Mouse (Mus musculus) hindbrain, embryonic 14.5 days (tissue): ENCODE measurements around the gene Fgfr2. TPM values are rescaled to one million over a fixed set of nuclear protein-coding genes. Genes with fewer than 3 reads are reported as not detected.

Experiments used
- ATAC-seq: fragments of 200-750 bp; cut with Nextera tagmentation; 2 replicates; pipeline ENCODE4 v1.8.0; 2017; ENCODE audit warnings: moderate number of reproducible peaks, mild to moderate bottlenecking, moderate TSS enrichment, moderate library complexity; ENCODE audit not compliant: low FRiP score
- DNase-seq: peaks from one replicate; pipeline ENCODE4 v3.0.0-alpha.2; 2015; ENCODE audit warnings: low spot score
- H3K27ac ChIP-seq: fragments of 300-500 bp; sonication (generic); 2 replicates; pipeline ENCODE4 v1.5.1; 2014; ENCODE audit warnings: mild to moderate bottlenecking, moderate library complexity
- H3K27me3 ChIP-seq: fragments of 300-500 bp; sonication (generic); 2 replicates; pipeline ENCODE4 v1.6.1; 2014; ENCODE audit warnings: mild to moderate bottlenecking, low read length, mixed read lengths; ENCODE audit not compliant: control insufficient read depth, insufficient read depth
- H3K36me3 ChIP-seq: fragments of 300-500 bp; sonication (generic); replicated peaks from 2 replicates; pipeline ENCODE4 v1.6.1; 2014; ENCODE audit not compliant: control insufficient read depth, insufficient read depth
- H3K4me1 ChIP-seq: fragments of 300-500 bp; sonication (generic); replicated peaks from 2 replicates; pipeline ENCODE4 v1.6.1; 2014; ENCODE audit warnings: antibody characterized with exemption, low read length, mixed read lengths; ENCODE audit not compliant: control insufficient read depth, insufficient read depth
- H3K4me2 ChIP-seq: fragments of 300-500 bp; sonication (generic); replicated peaks from 2 replicates; pipeline ENCODE4 v1.6.1; 2014; ENCODE audit warnings: mild to moderate bottlenecking, moderate library complexity
- H3K4me3 ChIP-seq: fragments of 300-500 bp; sonication (generic); replicated peaks from 2 replicates; pipeline ENCODE4 v1.5.1; 2014; ENCODE audit warnings: mild to moderate bottlenecking, low read length
- H3K9ac ChIP-seq: fragments of 300-500 bp; sonication (generic); 2 replicates; pipeline ENCODE4 v1.6.1; 2014
- H3K9me3 ChIP-seq: fragments of 300-500 bp; sonication (generic); 2 replicates; pipeline ENCODE4 v1.6.1; 2016; ENCODE audit warnings: low read length; ENCODE audit not compliant: control insufficient read depth
- WGBS: fragments of 180-500 bp; shearing (Covaris S2); extraction: QIAGEN DNeasy Blood & Tissue Kit; methylation state at CpG from one replicate; pipeline ENCODE4 v1.1.7; 2014; 5-methylcytosine and 5-hydroxymethylcytosine counted together
- polyA plus RNA-seq: library from polyadenylated mRNA; unstranded; fragments of >200 nt; fragmentation: Nextera tagmentation; extraction: Ambion mirVana; gene quantifications from 2 replicates; pipeline ENCODE4 v1.2.1, GENCODE M21; 2014

Gene Fgfr2
- polyA plus RNA-seq, 1 experiment from 2014 or later, result 43.5 TPM

DNA sequence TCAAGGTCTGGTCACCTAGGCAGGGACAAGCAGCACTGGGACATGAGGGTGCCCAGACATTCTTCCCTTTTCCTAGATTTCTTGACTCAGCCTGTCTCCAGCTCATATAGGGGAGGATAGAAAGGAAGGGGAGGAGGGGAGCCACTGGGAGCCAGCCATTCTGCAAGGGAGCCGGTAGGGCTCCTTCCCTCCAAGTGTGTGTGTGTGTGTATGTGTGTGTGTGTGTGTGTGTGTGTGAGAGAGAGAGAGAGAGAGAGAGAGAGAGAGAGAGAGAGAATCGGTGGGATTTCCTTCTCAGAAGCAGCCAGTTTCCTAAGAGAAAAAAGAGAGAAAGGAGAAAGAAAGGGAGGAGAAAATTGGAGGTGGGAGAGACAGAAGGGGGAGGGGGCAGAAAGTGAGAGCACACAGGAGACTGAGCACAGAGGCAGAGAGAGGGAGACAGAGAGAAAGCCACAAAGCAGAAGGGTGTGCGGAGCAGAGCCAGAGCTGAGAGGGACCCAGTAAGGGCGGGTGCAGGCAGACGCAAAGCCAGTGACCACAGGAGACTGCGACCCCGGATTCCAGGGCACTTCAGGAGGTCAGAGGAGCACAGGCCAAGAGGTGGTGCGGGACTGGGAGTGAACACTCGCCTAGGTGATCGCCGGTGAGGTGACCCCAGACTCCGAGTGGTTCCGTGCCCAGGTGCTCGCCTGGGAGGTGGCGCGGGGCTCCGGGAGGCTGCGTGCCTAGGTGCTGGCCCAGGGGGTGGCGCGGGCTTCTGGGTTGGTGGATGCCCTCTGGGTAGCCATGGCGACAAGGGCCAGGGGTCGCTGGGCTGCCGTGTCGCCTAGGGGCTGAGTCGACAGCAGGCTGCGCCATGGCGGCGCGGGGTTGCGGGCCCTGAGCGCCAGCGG lies 1156.9 kb downstream of the Fgfr2 start, which contains the start of gene Gpr26:
Gene Gpr26 (plus strand): TSS at position 438 of the 893 bp plus-strand sequence.
- H3K36me3 ChIP-seq, result no peaks in the 10 kb centered on the region
- H3K27me3 ChIP-seq, result peaks cover 31% of the 10 kb centered on the region
- peak; percentile 39 for DNase-seq
- H3K9me3 ChIP-seq, result no peaks in the 10 kb centered on the region
- peak within 1 kb of the TSS; percentile 64 for H3K4me3 ChIP-seq
- under 1% methylated on average over 27 of the region's 32 CpGs for WGBS
- H3K9ac ChIP-seq, result peak within 1 kb of the TSS; percentile 88
- H3K4me1 ChIP-seq, result peaks cover 15% of the 10 kb centered on the region; the same call in 1 of the 2 replicates
- ATAC-seq, result peak; percentile 77
- peak within 1 kb of the TSS; percentile 83 for H3K4me2 ChIP-seq
- H3K27ac ChIP-seq, result peak within 1 kb of the TSS; percentile 85

DNA sequence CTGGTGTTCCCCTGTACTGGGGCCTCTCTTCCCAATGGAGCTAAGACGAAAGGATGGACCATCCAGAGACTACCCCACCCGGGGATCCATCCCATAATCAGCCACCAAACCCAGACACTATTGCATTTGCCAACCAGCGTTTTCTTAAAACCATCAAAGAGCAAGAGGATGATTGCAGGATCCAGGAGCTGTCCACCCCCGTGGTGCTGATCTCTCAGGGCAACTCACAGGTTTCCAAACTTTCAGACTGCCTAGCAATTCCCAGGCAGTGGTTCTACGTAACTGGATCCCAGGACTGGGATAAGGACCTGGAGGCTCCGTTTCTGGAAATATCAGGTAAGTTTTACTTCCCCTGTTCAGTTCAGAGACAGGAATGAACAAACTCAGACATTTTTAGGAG lies 1162.6 kb downstream of the Fgfr2 start:
- Histone ChIP-seq H3K9ac (no peak overlapping the region), H3K27me3 (peaks cover 9% of the 10 kb centered on the region; the same call in 1 of the 2 replicates), H3K4me2 (no peak overlapping the region), H3K4me1 (no peaks in the 10 kb centered on the region), H3K4me3 (no peak overlapping the region), H3K27ac (no peak overlapping the region), H3K36me3 (no peaks in the 10 kb centered on the region), H3K9me3 (no peaks in the 10 kb centered on the region)
- ATAC-seq, result no peak
- WGBS, result 33% methylated on average over 6 of the region's 6 CpGs
- peak; percentile 42 for DNase-seq

DNA sequence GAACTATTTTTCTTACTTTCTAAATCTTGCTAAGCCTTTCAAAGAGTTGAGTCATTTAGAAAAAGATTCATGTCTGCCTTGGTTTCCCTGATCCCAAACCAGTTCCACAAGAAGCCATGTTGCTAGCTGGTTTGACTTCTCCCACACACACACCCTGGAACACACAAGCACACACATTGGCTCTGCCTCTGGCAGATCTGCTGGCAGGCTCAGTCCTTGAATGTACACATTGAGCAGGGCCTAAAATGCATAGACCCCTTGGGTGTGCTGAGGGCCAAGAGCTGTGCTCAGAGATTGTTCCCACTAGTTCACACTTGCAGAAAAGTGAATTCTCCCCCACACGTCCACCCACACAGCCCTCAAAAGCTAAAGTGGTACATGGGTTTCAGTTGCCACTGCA lies 1164.4 kb downstream of the Fgfr2 start:
- Histone ChIP-seq H3K27ac (no peak overlapping the region), H3K9me3 (no peaks in the 10 kb centered on the region), H3K36me3 (no peaks in the 10 kb centered on the region), H3K27me3 (no peaks in the 10 kb centered on the region), H3K4me1 (no peaks in the 10 kb centered on the region), H3K4me3 (no peak overlapping the region), H3K9ac (no peak overlapping the region), H3K4me2 (no peak overlapping the region)
- ATAC-seq (no peak), DNase-seq (no peak)
- 75% methylated on average over 1 of the region's 1 CpGs for WGBS

DNA sequence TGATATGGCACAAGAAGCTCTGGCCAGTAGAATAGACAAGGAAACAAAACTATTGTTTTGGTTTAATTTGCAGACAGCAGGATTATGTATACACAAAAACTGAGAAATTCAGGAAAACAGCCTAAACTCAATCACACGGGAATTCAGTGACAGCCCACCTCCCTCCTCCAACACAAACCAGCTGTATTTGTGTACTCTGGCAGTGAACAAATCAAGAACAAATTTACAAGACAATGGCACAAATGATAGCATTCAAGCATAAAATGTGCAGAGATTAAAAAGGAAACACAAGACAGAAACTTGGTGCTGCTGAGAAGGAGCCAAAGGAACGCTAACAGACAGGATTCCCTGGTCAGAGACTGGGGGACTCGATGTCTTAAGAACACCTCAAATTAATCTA lies 1169.7 kb downstream of the Fgfr2 start:
- Histone ChIP-seq H3K9me3 (no peaks in the 10 kb centered on the region), H3K4me3 (no peak overlapping the region), H3K27ac (no peak overlapping the region), H3K36me3 (no peaks in the 10 kb centered on the region), H3K4me2 (no peak overlapping the region), H3K9ac (no peak overlapping the region), H3K27me3 (no peaks in the 10 kb centered on the region), H3K4me1 (0 out of 2 replicates have a peak, but pooled peaks cover 3% of the 10 kb centered on the region)
- ATAC-seq, result no peak
- DNase-seq, result no peak
- whole genome bisulfite sequencing, result 46% methylated on average over 3 of the region's 3 CpGs

DNA sequence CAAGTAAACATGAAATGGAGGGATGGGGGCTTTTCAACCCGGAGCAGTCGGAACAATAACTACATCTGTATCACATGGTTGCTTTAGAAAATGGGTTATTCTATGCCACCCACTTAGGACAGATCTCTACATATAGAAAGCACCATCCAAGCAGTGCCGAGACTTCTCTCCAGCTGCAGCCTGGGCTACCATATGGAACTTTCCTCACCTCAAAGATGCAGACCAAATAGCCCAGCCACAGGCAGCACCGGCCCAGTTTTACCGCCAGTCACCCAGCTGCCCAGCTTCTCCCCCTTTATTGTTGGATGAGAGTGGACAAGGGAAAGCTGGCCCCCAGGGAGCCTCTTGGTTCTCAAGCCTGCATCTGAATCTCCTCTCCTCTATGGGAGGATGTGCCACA lies 1172.0 kb downstream of the Fgfr2 start:
- Histone ChIP-seq H3K4me3 (no peak overlapping the region), H3K9ac (no peak overlapping the region), H3K4me1 (0 out of 2 replicates have a peak, but pooled peaks cover 3% of the 10 kb centered on the region), H3K4me2 (no peak overlapping the region), H3K9me3 (no peaks in the 10 kb centered on the region), H3K27me3 (no peaks in the 10 kb centered on the region), H3K27ac (no peak overlapping the region), H3K36me3 (no peaks in the 10 kb centered on the region)
- DNase-seq (no peak), ATAC-seq (no peak)
- WGBS, result 74% methylated on average over 5 of the region's 5 CpGs

DNA sequence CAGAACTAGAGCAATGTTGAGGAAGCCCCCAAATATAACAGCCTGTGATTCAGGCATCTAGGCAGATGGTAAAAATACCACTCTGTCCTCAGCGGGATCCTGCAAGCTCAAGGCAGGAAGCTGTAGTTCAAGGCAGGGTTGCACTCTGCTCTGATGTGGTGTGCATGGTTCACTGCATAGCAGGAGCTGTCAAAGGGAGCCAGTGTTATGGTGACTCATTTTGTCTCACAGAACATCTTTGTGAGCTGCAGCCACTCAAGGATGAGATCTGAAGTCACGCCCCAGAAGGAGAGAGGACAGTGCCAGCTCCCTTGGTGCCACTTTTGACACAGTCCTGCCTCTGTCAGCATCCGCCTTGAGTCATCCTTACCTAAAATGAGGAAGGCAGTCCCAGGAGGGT lies 1185.5 kb downstream of the Fgfr2 start:
- no peak overlapping the region for H3K4me3 ChIP-seq
- H3K4me2 ChIP-seq, result no peak overlapping the region
- H3K36me3 ChIP-seq, result no peaks in the 10 kb centered on the region
- H3K9ac ChIP-seq, result no peak overlapping the region
- H3K4me1 ChIP-seq, result no peaks in the 10 kb centered on the region
- WGBS, result 83% methylated on average over 3 of the region's 3 CpGs
- H3K27ac ChIP-seq, result no peak overlapping the region
- peaks cover 6% of the 10 kb centered on the region; the same call in 1 of the 2 replicates for H3K9me3 ChIP-seq
- H3K27me3 ChIP-seq, result no peaks in the 10 kb centered on the region
- ATAC-seq (no peak), DNase-seq (no peak)

DNA sequence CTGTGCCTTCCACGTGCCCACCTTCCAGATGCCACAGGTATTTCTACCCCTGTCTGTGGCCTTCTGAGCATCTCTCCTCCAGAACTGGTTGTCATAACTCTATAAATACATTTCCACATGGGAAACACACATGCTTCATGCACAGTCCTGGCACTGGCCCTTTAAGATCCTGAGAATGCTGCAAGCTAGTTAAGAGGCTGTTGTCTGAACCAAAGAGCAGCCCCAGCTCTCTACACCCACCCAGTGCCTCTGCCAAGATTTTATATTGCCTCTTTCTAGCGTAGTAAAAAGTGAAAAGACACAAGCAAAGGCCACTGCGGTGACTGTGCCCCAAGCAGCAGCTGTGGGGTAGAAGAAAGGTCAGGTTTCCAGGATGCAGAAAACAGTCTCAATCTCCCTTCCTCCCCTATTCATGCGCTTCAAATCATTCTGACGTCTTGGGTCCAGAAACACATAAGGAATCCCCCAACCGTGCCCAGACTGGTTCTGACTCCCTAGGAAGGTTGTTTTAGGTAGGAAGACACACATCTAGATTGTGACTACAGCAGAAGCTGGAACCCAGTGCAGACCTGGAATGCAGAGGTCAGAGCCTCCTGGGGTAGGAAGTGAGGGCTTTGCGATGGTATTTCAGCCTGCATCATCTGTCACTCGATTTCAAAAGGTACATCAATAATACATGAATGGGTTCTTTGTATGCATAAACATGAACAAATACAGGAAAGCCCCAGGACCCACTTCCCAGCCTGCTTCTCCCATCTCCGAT lies 1195.7 kb downstream of the Fgfr2 start:
- H3K9me3 ChIP-seq, result no peaks in the 10 kb centered on the region
- H3K9ac ChIP-seq, result no peak overlapping the region
- WGBS, result 23% methylated on average over 9 of the region's 9 CpGs
- no peak overlapping the region for H3K4me3 ChIP-seq
- no peak overlapping the region for H3K4me2 ChIP-seq
- H3K27ac ChIP-seq, result no peak overlapping the region
- DNase-seq (no peak), ATAC-seq (no peak)
- no peaks in the 10 kb centered on the region for H3K27me3 ChIP-seq
- 0 out of 2 replicates have a peak, but pooled peaks cover 5% of the 10 kb centered on the region for H3K4me1 ChIP-seq
- no peaks in the 10 kb centered on the region for H3K36me3 ChIP-seq

DNA sequence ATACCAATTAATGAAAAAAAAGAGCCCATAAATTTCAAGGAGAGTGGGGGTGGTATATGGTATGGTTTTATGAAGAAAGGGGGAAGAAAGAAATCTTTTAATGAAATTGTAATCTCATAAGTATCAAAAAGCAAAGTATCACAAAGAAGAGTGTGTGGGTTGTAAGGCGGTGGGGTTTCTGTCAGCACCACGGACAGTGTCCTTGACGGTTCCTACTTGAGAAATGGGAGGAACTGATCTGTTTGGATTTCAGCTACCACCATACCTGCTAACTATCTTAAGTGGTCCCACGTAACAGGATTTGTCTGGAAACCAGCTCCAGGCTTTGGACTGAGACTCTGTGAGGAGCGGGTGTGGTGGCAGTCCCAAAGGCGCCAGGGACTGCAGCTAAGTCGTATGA lies 1205.8 kb downstream of the Fgfr2 start:
- WGBS, result 53% methylated on average over 7 of the region's 7 CpGs
- no peak for ATAC-seq
- H3K4me2 ChIP-seq, result no peak overlapping the region
- H3K27ac ChIP-seq, result no peak overlapping the region
- H3K27me3 ChIP-seq, result no peaks in the 10 kb centered on the region
- H3K9me3 ChIP-seq, result no peaks in the 10 kb centered on the region
- H3K9ac ChIP-seq, result no peak overlapping the region
- DNase-seq, result no peak
- H3K4me1 ChIP-seq, result no peaks in the 10 kb centered on the region
- H3K4me3 ChIP-seq, result no peak overlapping the region
- H3K36me3 ChIP-seq, result no peaks in the 10 kb centered on the region

DNA sequence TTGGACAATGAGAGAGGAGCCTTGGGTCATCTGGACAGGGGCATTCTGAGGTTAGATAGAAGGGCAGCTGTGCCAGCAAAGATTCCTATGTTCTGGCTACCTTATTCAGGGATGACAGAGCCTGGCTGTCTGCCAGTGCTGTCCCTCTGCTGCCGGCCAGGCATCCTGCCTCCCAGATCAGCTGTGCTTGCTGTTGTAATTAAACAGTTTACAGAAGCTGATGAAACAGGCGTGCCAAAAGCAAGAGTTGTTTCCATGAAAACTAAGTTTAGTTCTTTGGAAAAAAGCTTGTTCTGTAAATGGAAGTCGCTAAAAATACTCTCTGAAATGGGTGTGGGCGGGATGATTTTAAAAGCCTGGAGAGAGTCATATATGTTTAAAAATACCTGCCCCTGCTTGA lies 1213.5 kb downstream of the Fgfr2 start:
- no peak overlapping the region for H3K27ac ChIP-seq
- no peak overlapping the region for H3K9ac ChIP-seq
- no peaks in the 10 kb centered on the region for H3K9me3 ChIP-seq
- no peak overlapping the region for H3K4me2 ChIP-seq
- H3K36me3 ChIP-seq, result no peaks in the 10 kb centered on the region
- no peaks in the 10 kb centered on the region; the same call in 1 of the 2 replicates for H3K4me1 ChIP-seq
- no peak for ATAC-seq
- 55% methylated on average over 4 of the region's 4 CpGs for WGBS
- no peaks in the 10 kb centered on the region for H3K27me3 ChIP-seq
- H3K4me3 ChIP-seq, result no peak overlapping the region
- peak; percentile 63 for DNase-seq
